Mouse (Mus musculus): Measurements from ENCODE around the gene Zfp964. TPM values are rescaled to one million over a fixed set of nuclear protein-coding genes. Genes with fewer than 3 reads are reported as not detected.
"Not testable (repeated sequence)": the region's sequence is repeated elsewhere in the genome, so short reads cannot be mapped to it uniquely, and the experiment has no call there.

The Zfp964 gene
- polyA plus RNA-seq (2016; fragmentation: Nextera tagmentation; extraction: Ambion mirVana): 2.1 and 2.2 TPM in 2 replicates

DNA sequence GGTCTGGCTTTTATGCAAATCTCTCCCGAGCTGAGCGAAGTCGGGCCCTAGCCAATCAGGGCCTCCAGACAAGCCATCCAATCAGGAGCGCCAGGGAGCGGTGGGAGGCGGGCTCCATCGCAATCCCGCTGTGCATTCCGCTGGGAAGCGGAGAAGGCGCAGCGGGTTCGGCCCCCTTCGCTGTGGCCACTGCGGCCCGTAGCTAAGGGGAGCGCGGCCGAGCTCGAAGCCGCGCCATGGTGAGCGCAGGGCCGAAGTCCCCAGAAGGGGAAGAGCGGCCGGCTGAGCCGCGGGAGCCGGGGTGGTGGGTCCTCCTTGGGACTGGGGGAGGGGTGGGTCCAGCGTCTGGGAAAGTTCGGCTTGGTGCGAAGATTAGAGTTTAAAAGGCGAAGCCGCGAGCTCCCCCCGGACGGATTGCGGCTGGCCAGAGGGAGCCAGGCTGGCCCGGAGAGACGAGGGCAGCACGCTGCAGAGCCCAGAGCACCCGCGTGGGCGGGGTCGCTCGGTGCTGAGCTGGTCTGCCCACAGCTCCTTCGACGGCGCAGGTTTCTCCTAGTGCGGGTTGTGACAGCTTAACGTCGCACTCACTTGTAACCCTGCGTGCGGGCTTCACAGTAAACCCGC, at the start of gene Zfp964:
Zfp964 (plus strand) TSS at position 122 of the 624 bp plus-strand sequence.
- Histone ChIP-seq H3K36me3 (replicated peaks) (peaks cover 2% of the 10 kb centered on the region; the same call in 1 of the 2 replicates), H3K9me3 (peaks cover 2% of the 10 kb centered on the region; the same call in 1 of the 2 replicates), H3K27ac (replicated peaks) (peak within 1 kb of the TSS; percentile 92), H3K4me3 (peak within 1 kb of the TSS; percentile 72), H3K27me3 (replicated peaks; ENCODE audit: low read depth, poor library complexity, severe bottlenecking) (peaks cover 12% of the 10 kb centered on the region), H3K4me1 (peaks cover 10% of the 10 kb centered on the region)
- WGBS: under 1% methylated on average over 55 of the region's 55 CpGs
- peak; percentile 95 for DNase-seq (ENCODE audit: low spot score)

DNA sequence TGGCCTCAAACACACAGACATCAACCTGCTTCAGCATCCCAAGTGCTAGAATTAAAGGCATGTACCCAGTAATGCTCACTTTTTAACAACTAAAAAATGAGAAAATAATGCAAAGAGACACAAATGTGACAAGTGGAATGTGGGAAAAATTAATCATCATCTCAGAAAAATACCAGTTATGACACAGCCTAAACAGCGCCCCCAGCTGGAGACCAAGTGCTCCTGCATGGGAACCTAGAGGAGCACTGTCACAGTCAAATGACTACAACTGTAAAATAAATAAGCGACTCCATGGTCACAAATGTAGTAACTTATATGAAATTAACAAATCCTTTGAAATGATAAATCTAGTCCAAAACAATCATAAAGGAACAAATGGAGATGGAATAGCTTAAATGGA, 39.6 kb upstream of the Zfp964 start:
- no peak for DNase-seq (ENCODE audit: low spot score)
- WGBS: 59% methylated on average over 2 of the region's 2 CpGs

DNA sequence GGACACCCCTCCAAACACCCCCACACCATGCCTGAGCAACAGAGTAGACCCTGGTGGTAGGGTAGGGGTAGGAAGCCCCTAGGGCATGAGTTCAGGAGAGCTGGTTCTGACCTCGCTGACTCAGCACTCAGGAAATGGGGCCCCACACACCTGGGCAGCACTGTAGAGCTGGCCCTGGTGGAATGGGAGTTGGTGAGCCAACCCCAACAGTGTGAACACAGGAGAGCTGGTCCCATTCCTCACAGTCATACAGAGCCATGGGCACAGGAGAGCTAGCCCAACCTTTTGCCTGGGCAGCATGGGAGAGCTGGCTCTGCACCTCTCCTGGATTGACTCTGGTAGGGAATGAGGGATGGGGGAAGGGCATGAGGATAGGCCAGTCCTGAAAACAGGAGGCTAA, 36.2 kb upstream of the Zfp964 start:
- Histone ChIP-seq H3K36me3 (replicated peaks) (peaks cover 79% of the 10 kb centered on the region), H3K27ac (replicated peaks) (no peak overlapping the region), H3K4me1 (no peaks in the 10 kb centered on the region), H3K4me3 (no peak overlapping the region), H3K27me3 (replicated peaks; ENCODE audit: low read depth, poor library complexity, severe bottlenecking) (no peaks in the 10 kb centered on the region), H3K9me3 (no peaks in the 10 kb centered on the region)
- DNase-seq (ENCODE audit: low spot score): no peak
- WGBS: 91% methylated on average over 1 of the region's 1 CpGs

More for the DNA sequence above, 39.6 kb upstream of the Zfp964 start:
- Histone ChIP-seq H3K36me3 (replicated peaks) (peaks cover 98% of the 10 kb centered on the region), H3K4me3 (no peak overlapping the region), H3K27me3 (replicated peaks; ENCODE audit: low read depth, poor library complexity, severe bottlenecking) (no peaks in the 10 kb centered on the region), H3K9me3 (no peaks in the 10 kb centered on the region), H3K27ac (replicated peaks) (no peak overlapping the region), H3K4me1 (no peaks in the 10 kb centered on the region)

DNA sequence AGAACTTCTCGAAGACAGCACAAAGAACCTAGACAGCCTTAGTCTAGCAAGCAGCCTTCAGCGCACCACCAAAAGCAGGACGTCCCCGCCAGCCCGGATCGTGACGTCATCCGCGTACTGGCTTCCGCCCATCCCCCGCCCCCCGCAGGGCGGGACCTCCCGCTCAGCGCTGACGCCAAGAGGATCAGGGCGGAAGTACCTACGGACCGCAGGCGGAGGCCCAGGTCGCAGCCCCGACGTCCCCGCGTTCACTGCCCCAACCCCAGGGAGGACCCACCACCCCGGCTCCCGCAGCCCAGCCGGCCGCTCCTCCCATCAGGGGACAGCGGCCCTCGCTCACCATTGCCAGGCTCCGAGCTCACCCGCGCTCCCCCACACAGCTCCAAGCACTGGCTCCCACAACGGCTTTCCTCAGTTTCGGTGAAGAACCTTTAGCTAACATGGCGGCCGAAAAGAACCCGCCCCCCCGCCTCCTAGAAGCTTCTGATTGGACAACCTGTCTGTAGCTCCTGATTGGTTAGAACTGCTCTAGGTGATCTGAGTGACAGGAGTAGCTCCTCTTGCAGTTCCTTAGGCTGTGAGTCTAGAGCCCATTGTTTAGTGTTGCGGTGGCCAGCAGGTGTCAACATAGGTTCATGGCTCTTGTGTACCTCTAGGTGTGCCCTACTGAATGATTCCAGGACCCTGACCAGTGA, 29.0 kb upstream of the Zfp964 start, which contains the start of gene Zfp868:
Zfp868 (minus strand) TSS at position 454 of the 695 bp plus-strand sequence.
- Histone ChIP-seq H3K36me3 (replicated peaks) (peaks cover 20% of the 10 kb centered on the region), H3K27me3 (replicated peaks; ENCODE audit: low read depth, poor library complexity, severe bottlenecking) (no peaks in the 10 kb centered on the region), H3K4me3 (peak within 1 kb of the TSS; percentile 73), H3K9me3 (0 out of 2 replicates have a peak, but pooled peaks cover 2% of the 10 kb centered on the region), H3K27ac (replicated peaks) (peak within 1 kb of the TSS; percentile 96), H3K4me1 (peaks cover 12% of the 10 kb centered on the region)
- WGBS: under 1% methylated on average over 41 of the region's 41 CpGs
- peak; percentile 98 for DNase-seq (ENCODE audit: low spot score)

GRCm38 (mm10) chr8:69653808-69654357, 396 bp upstream of the Zfp964 start:
- Histone ChIP-seq H3K9me3 (no peaks in the 10 kb centered on the region; the same call in 1 of the 2 replicates), H3K36me3 (replicated peaks) (no peaks in the 10 kb centered on the region), H3K27ac (replicated peaks) (no peak overlapping the region; the same call in 1 of the 2 replicates), H3K4me1 (peaks cover 10% of the 10 kb centered on the region), H3K27me3 (replicated peaks; ENCODE audit: low read depth, poor library complexity, severe bottlenecking) (peaks cover 12% of the 10 kb centered on the region), H3K4me3 (peak overlapping the region; percentile 72)
- WGBS: 45% methylated on average over 10 of the region's 10 CpGs
- DNase-seq (ENCODE audit: low spot score): no peak

DNA sequence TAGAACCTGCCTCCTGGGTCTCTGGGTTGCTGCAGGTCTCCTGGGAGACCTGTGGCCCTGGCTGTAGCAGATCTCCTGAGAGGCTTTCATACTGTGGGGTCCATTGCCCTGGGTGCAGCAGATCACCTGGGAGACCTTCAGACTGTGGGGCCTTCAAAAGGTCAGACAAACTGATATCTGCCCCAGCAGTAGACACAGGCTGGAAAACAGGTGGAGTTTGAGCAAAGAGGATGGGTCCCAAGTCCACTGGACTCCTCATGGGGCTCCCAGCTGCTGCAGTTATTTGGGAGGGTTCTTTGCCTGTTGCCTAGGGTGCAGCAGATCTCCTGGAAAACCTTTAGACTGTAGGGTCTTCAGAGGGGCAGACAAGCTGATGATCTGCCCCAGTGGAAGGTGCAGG, 7.0 kb downstream of the Zfp964 start:
- H3K27me3 ChIP-seq (replicated peaks; ENCODE audit: low read depth, poor library complexity, severe bottlenecking): 0 out of 2 replicates have a peak, but pooled peaks cover under 1% of the 10 kb centered on the region
- H3K36me3 ChIP-seq (replicated peaks): peaks cover 36% of the 10 kb centered on the region
- no peak overlapping the region for H3K27ac ChIP-seq (replicated peaks)
- H3K4me3 ChIP-seq: no peak overlapping the region
- no peak for DNase-seq (ENCODE audit: low spot score)
- H3K9me3 ChIP-seq: peaks cover 10% of the 10 kb centered on the region
- H3K4me1 ChIP-seq: no peaks in the 10 kb centered on the region

DNA sequence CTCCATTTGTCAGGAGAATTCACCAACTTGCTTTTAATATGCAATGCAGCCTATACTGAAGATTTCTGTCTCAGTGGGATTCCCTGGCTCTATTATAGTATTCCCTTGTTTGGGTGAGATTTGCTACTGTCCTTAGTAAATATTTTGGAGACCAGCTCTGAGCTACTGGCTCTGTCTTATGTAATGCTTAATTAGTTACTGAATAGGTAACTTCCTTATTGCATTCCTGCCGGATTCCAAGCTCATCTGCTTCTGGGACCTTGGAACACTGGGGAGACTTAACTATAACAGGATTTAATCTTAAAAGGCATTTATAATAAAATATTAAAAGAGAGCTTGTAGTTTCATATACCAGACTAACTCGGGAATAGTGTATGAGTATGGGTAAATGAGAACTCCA, 10.8 kb downstream of the Zfp964 start:
- H3K4me1 ChIP-seq; H3K4me3 ChIP-seq; H3K27ac ChIP-seq (replicated peaks); DNase-seq (ENCODE audit: low spot score); H3K27me3 ChIP-seq (replicated peaks; ENCODE audit: low read depth, poor library complexity, severe bottlenecking): not testable (repeated sequence)
- WGBS: 80% methylated on average over 2 of the region's 2 CpGs
- H3K9me3 ChIP-seq: peaks cover 13% of the 10 kb centered on the region
- peaks cover 30% of the 10 kb centered on the region for H3K36me3 ChIP-seq (replicated peaks)

- H3K27me3 ChIP-seq (replicated peaks; ENCODE audit: low read depth, poor library complexity, severe bottlenecking): no peaks in the 10 kb centered on the region
- no peak for DNase-seq (ENCODE audit: low spot score)
- WGBS: 83% methylated on average over 6 of the region's 6 CpGs
- H3K4me3 ChIP-seq: no peak overlapping the region
- H3K27ac ChIP-seq (replicated peaks): no peak overlapping the region
- H3K36me3 ChIP-seq (replicated peaks): peaks cover 52% of the 10 kb centered on the region
- peaks cover 19% of the 10 kb centered on the region; the same call in 1 of the 2 replicates for H3K9me3 ChIP-seq
- no peaks in the 10 kb centered on the region for H3K4me1 ChIP-seq
These were observed 47.5 kb downstream of the Zfp964 start for GRCm38 (mm10) chr8:69701810-69702209.

DNA sequence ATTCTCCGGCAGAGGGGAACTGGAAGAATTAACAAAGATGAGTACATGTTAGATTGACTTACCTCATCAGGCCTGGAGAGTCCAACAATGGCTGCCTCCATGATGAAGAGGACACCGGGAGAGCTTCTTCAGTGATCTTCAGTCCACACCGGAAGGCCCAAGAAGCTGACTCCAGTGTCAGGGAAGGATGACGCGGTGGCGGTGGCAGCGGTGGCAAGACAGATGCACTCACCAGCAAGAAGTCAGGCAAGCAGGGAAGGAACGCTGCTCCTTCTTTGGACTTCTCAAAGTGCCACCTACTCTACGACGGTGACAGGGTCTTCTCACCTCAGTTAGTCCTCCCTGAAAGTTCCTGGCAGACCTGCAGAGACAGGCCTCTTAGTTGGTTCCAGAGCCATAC, 56.3 kb downstream of the Zfp964 start, which contains the start of gene Zfp869:
Zfp869 (minus strand) TSS at position 101 of the 400 bp plus-strand sequence.
- not testable (repeated sequence) for H3K4me1 ChIP-seq; H3K4me3 ChIP-seq; H3K27me3 ChIP-seq (replicated peaks; ENCODE audit: low read depth, poor library complexity, severe bottlenecking); H3K9me3 ChIP-seq; H3K27ac ChIP-seq (replicated peaks); DNase-seq (ENCODE audit: low spot score)
- H3K36me3 ChIP-seq (replicated peaks): peaks cover 84% of the 10 kb centered on the region
- 98% methylated on average over 10 of the region's 10 CpGs for WGBS

DNA sequence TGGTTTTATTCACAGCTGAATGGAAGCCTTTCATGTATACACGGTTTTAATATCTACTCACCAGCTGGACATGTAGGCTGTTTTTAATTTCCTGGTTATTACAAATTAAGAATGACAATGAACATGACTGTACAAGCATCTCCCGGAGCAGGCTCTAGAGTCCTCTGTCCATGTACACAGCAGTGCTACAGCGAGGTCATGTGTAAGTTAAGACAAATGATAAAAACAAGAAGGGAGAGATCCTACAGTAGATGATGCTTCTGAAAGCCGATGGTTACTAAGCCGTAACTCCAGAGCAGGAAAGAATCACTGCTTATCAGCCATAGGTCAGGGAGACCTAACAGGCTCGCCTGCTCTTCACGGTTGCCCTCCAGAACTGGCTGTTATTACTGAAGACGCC, 59.2 kb downstream of the Zfp964 start:
- WGBS: 91% methylated on average over 8 of the region's 8 CpGs
- no peak for DNase-seq (ENCODE audit: low spot score)
- peaks cover 55% of the 10 kb centered on the region for H3K36me3 ChIP-seq (replicated peaks)
- H3K27me3 ChIP-seq (replicated peaks; ENCODE audit: low read depth, poor library complexity, severe bottlenecking): no peaks in the 10 kb centered on the region
- H3K4me3 ChIP-seq: no peak overlapping the region
- H3K4me1 ChIP-seq: peaks cover 15% of the 10 kb centered on the region
- no peak overlapping the region for H3K27ac ChIP-seq (replicated peaks)
- no peaks in the 10 kb centered on the region for H3K9me3 ChIP-seq

- WGBS: 90% methylated on average over 6 of the region's 6 CpGs
- DNase-seq (ENCODE audit: low spot score): no peak
- H3K4me1 ChIP-seq: peaks cover 15% of the 10 kb centered on the region
- no peaks in the 10 kb centered on the region for H3K27me3 ChIP-seq (replicated peaks; ENCODE audit: low read depth, poor library complexity, severe bottlenecking)
- no peak overlapping the region for H3K27ac ChIP-seq (replicated peaks)
- H3K9me3 ChIP-seq: no peaks in the 10 kb centered on the region
- H3K4me3 ChIP-seq: peak overlapping the region; percentile 97
- H3K36me3 ChIP-seq (replicated peaks): peaks cover 37% of the 10 kb centered on the region
These were observed 61.1 kb downstream of the Zfp964 start for GRCm38 (mm10) chr8:69715366-69715765.

Measured in embryonic facial prominence, embryonic 10.5 days (tissue).